Mouse (Mus musculus) liver, embryonic 14.5 days (tissue): ENCODE measurements at regions not wholly inside any gene's neighbourhood (a gene's known extent, or its start where the extent isn't known, plus 50 kb on each side); places are given as distances from the start of the nearest gene placed in this dataset.

Experiments
- ATAC-seq: fragments of 200-750 bp; cut with Nextera tagmentation; 2 replicates; pipeline ENCODE4 v1.8.0; 2017; ENCODE audit warnings: moderate number of reproducible peaks, mild to moderate bottlenecking, moderate library complexity; ENCODE audit not compliant: insufficient read depth
- DNase-seq, 3 experiments: peaks; one replicate each; pipeline ENCODE4 v3.0.0-alpha.2; 2012 to 2013; ENCODE audit warnings: low read depth in 3 of 3, low spot score in 3 of 3
- H3K27ac ChIP-seq: fragments of 300-500 bp; sonication (generic); 2 replicates; pipeline ENCODE4 v1.5.1; 2014; ENCODE audit warnings: moderate library complexity, mild to moderate bottlenecking, control low read depth, inconsistent platforms
- H3K27me3 ChIP-seq: fragments of 300-500 bp; sonication (generic); 2 replicates; pipeline ENCODE4 v1.6.1; 2014; ENCODE audit warnings: mild to moderate bottlenecking, low read length, moderate library complexity; ENCODE audit not compliant: control insufficient read depth, insufficient read depth
- H3K36me3 ChIP-seq: fragments of 300-500 bp; sonication (generic); replicated peaks from 2 replicates; pipeline ENCODE4 v1.6.1; 2014; ENCODE audit warnings: low read depth; ENCODE audit not compliant: control insufficient read depth, insufficient read depth
- H3K4me1 ChIP-seq, 2 experiments: fragments of 200-500 bp in 1 of 2; fragments of 300-500 bp in 1 of 2; sonication (generic) in 1 of 2; replicated peaks; 2 replicates each; pipeline ENCODE4 v1.6.1; 2012 to 2014; ENCODE audit warnings: antibody characterized with exemption in 1 of 2, inconsistent platforms in 1 of 2, low read length in 1 of 2; ENCODE audit not compliant: control insufficient read depth in 2 of 2, insufficient read depth in 2 of 2
- H3K4me2 ChIP-seq: fragments of 300-500 bp; sonication (generic); 2 replicates; pipeline ENCODE4 v1.6.1; 2014; ENCODE audit warnings: low read depth, mild to moderate bottlenecking, control low read depth, moderate library complexity
- H3K4me3 ChIP-seq, 2 experiments: fragments of 200-500 bp in 1 of 2; fragments of 300-500 bp in 1 of 2; sonication (generic) in 1 of 2; 2 replicates each; pipeline ENCODE4 v1.5.1; 2012 to 2014; ENCODE audit warnings: low read depth in 2 of 2, low read length in 2 of 2, mild to moderate bottlenecking in 2 of 2, control low read depth in 1 of 2, inconsistent platforms in 1 of 2, moderate library complexity in 1 of 2; ENCODE audit not compliant: insufficient read depth in 1 of 2
- H3K9ac ChIP-seq: fragments of 300-500 bp; sonication (generic); replicated peaks from 2 replicates; pipeline ENCODE4 v1.6.1; 2014; ENCODE audit warnings: mild to moderate bottlenecking, control low read depth, moderate library complexity
- H3K9me3 ChIP-seq: fragments of 300-500 bp; sonication (generic); 2 replicates; pipeline ENCODE4 v1.6.1; 2016; ENCODE audit warnings: low read length, mixed read lengths; ENCODE audit not compliant: control insufficient read depth
- CTCF ChIP-seq: IDR thresholded peaks from 2 replicates; pipeline ENCODE4 v1.5.1; 2016; ENCODE audit warnings: antibody characterized with exemption, low read depth, control low read depth
- EP300 ChIP-seq: IDR thresholded peaks from 2 replicates; pipeline ENCODE4 v1.6.1; 2016; ENCODE audit warnings: antibody characterized with exemption, low read depth
- WGBS: fragments of 180-500 bp; shearing (Covaris S2); extraction: QIAGEN DNeasy Blood & Tissue Kit; methylation state at CpG from one replicate; pipeline ENCODE4 v1.1.7; 2014; ENCODE audit not compliant: insufficient replicate concordance; 5-methylcytosine and 5-hydroxymethylcytosine counted together

GRCm38 (mm10) chr1:194308648-194309047 lies 309.4 kb upstream of the Plxna2 start:
- peak; percentile 91 for ATAC-seq
- Histone ChIP-seq H3K27me3 (no peaks in the 10 kb centered on the region), H3K4me3 (no peak overlapping the region), H3K9ac (no peak overlapping the region), H3K27ac (peak overlapping the region; percentile 67), H3K4me1 (peaks cover 13 to 26% of the 10 kb centered on the region in 2 experiments), H3K9me3 (no peaks in the 10 kb centered on the region), H3K36me3 (no peaks in the 10 kb centered on the region), H3K4me2 (peak overlapping the region; percentile 16)
- TF ChIP-seq CTCF (no peak), EP300 (peak; percentile 65)
- peak; percentile 22 to 39 (median 25) for DNase-seq
- WGBS, result 33% methylated on average over 3 of the region's 3 CpGs

GRCm38 (mm10) chr1:194303951-194304350 lies 314.1 kb upstream of the Plxna2 start:
- TF ChIP-seq CTCF, result no peak
- TF ChIP-seq EP300, result no peak
- WGBS, result 37% methylated on average over 1 of the region's 1 CpGs
- Histone ChIP-seq H3K36me3 (no peaks in the 10 kb centered on the region), H3K4me3 (no peak overlapping the region), H3K27me3 (no peaks in the 10 kb centered on the region), H3K27ac (no peak overlapping the region), H3K9ac (no peak overlapping the region), H3K9me3 (no peaks in the 10 kb centered on the region), H3K4me1 (peaks cover 8 to 13% of the 10 kb centered on the region in 2 experiments), H3K4me2 (no peak overlapping the region)
- no peak for ATAC-seq
- DNase-seq, result no peak

- no peak overlapping the region for H3K9ac ChIP-seq
- no peak for ATAC-seq
- H3K4me3 ChIP-seq, result no peak overlapping the region
- WGBS, result 4% methylated on average over 1 of the region's 1 CpGs
- no peak for DNase-seq
- no peaks in the 10 kb centered on the region for H3K27me3 ChIP-seq
- H3K4me2 ChIP-seq, result no peak overlapping the region
- no peak overlapping the region for H3K27ac ChIP-seq
- no peaks in the 10 kb centered on the region for H3K36me3 ChIP-seq
- H3K4me1 ChIP-seq, result peaks cover 3 to 4% of the 10 kb centered on the region in 2 experiments
- H3K9me3 ChIP-seq, result no peaks in the 10 kb centered on the region
- TF ChIP-seq EP300, result no peak
- TF ChIP-seq CTCF, result no peak
Observed at GRCm38 (mm10) chr1:194302775-194303174, 315.2 kb upstream of the Plxna2 start.

- ATAC-seq, result no peak
Observed at GRCm38 (mm10) chr1:194281941-194282340, 336.1 kb upstream of the Plxna2 start.

GRCm38 (mm10) chr1:194268028-194268427 lies 350.0 kb upstream of the Plxna2 start:
- Histone ChIP-seq H3K27me3 (no peaks in the 10 kb centered on the region), H3K36me3 (no peaks in the 10 kb centered on the region), H3K4me3 (no peak overlapping the region), H3K4me2 (no peak overlapping the region), H3K9me3 (no peaks in the 10 kb centered on the region), H3K4me1 (no peaks in the 10 kb centered on the region), H3K9ac (no peak overlapping the region), H3K27ac (no peak overlapping the region)
- ATAC-seq (no peak), DNase-seq (no peak)
- TF ChIP-seq EP300 (no peak), CTCF (no peak)

More at GRCm38 (mm10) chr1:194281941-194282340, 336.1 kb upstream of the Plxna2 start:
- TF ChIP-seq CTCF, result no peak
- no peak for TF ChIP-seq EP300
- H3K9ac ChIP-seq, result no peak overlapping the region
- H3K27me3 ChIP-seq, result no peaks in the 10 kb centered on the region
- H3K4me2 ChIP-seq, result no peak overlapping the region
- WGBS, result 41% methylated on average over 3 of the region's 3 CpGs
- H3K36me3 ChIP-seq, result no peaks in the 10 kb centered on the region
- H3K9me3 ChIP-seq, result no peaks in the 10 kb centered on the region
- no peak overlapping the region for H3K4me3 ChIP-seq
- no peaks in the 10 kb centered on the region for H3K4me1 ChIP-seq
- no peak overlapping the region for H3K27ac ChIP-seq
- no peak for DNase-seq

- no peaks in the 10 kb centered on the region for H3K9me3 ChIP-seq
- no peak overlapping the region for H3K9ac ChIP-seq
- no peaks in the 10 kb centered on the region for H3K36me3 ChIP-seq
- H3K27me3 ChIP-seq, result no peaks in the 10 kb centered on the region
- WGBS, result 52% methylated on average over 4 of the region's 4 CpGs
- H3K4me3 ChIP-seq, result no peak overlapping the region
- no peaks in the 10 kb centered on the region for H3K4me1 ChIP-seq
- no peak overlapping the region for H3K27ac ChIP-seq
- TF ChIP-seq CTCF (no peak), EP300 (no peak)
- ATAC-seq, result no peak
- DNase-seq, result no peak
- no peak overlapping the region for H3K4me2 ChIP-seq
Observed at GRCm38 (mm10) chr1:194262374-194262773, 355.6 kb upstream of the Plxna2 start.
